Mouse (Mus musculus) testis, postnatal 10 days (tissue): ENCODE results near the gene Alcam.

ENCODE experiments used
- DNase-seq: peaks from one replicate; pipeline ENCODE4 v3.0.0; 2021; ENCODE audit warnings: low spot score

Gene Alcam

DNA sequence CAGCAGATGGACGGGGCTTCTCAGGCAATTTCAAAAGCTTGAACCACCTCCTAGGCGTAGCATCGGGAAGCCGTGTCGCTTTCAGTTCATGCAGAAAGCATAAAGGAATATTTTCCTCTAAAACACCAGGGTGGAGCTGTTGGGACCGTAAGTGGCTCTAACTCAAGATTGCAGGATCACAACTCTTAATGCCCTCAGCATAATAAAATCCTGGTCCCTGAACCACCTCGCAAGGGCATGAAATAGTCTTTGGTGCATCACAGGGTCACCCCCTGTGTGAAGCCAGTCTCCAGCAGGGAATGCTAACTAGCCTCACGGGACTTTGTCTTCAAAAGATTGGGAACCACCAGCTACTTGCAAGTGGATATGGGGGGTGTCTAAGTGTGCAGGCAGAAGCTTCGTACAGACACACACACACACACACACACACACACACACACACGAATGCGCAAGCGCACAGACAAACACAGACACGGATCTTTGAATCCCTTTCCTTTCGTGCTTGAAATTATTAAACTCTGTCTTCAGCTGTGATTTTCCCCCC is at the start of gene Alcam:
TSS of gene Alcam (minus strand) at position 104 of the 544 bp plus-strand sequence.
- peak; percentile 62 for DNase-seq

DNA sequence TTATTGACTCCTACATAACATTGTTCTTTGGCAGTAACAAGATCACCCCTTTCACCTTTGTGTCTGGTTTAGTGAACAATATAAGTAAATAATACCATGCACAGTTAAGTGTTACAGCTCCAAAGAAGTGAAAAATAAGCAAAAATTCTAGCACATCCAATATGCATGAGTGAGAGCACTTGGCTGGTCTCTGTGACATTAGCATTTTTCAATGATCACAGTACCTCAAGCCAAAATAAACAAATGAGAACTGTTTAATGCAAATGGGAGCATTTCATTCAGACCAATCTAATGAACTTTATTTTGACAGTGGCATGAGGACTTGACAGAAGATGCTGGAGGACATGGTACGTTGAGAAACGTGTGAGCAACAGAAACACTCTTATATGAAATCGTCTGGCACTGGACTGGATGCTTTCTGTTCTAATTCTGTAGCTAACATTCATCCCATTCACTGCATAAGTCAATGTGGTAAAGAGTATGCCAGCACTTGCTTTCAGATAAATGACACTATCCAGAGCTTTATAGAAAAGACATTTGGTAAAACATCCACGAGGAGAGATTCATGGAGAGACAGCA is 45.0 kb upstream of the Alcam start:
- DNase-seq: no peak

DNA sequence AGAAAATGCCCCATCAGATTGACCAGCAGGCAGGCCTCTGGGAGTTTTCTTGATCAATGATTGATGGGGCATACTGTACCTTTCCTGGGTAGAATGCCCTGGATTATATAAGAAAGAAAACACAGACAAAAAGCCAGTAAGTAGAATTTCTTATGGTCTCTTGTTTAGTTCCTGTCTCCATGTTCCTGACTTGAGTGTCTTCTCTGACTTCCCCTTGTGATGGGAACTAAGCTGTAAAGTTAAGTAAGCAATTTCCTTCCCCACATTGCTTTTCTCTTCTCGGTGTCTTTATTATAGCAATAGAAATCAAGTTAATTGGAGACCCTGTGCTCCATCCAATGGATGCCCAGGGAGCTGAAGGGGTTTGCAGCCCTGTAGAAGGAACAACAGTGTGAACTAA is 36.7 kb upstream of the Alcam start:
- DNase-seq: no peak

DNA sequence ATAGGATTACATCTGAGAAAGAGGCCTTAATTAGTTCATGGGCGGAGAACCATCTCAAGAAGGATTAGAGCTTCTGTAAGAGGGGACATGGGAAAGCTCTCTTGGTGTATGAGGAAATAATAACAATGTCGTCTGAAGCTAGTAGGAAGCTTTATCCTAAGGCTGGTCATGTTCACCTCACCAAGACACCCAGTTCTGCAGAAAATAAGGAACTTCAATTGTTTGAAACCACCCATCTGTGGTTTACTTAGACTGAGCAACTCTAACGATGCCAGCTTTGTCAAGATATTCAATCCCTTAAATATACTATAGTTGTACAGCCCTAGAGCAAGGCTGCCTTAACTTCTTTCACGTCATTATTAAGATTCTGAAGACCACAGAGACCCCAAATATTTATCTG is 20.4 kb upstream of the Alcam start:
- DNase-seq: no peak

DNA sequence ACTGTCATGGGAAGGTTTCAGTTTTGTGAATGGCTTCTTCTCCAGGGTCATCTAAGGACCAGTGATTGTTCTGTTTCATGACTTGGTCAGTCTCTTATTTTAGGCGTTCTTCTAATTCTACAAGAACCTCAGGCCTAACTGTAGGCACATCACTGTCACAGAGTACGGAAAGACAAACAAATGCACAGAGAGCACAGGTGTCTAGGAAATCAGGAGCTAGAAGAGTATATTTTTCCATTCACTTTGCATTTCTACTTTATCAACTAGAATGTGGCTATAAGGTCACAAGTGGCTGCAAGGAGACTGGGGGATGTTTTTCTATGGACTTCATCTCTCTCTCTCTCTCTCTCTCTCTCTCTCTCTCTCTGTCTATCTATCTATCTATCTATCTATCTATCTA is 19.2 kb upstream of the Alcam start:
- no peak for DNase-seq

DNA sequence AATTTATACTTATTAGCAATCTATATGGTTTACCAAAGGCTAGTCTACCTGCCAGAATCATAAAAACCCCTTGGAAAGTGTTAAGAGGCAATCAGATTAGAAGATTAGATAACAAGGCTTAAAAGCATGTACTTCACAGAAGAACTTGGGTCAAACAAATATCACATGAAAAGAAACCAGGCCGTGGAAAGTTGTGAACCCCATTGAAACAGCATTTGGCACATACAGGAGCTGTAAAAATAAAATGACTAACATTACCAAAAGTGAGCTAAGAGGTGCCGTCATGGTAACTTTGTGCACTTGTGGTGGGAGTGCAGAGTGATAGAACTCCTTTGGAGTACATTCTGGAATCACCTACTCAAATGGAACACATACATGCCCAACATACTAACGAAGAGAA is 18.8 kb upstream of the Alcam start:
- DNase-seq: no peak

DNA sequence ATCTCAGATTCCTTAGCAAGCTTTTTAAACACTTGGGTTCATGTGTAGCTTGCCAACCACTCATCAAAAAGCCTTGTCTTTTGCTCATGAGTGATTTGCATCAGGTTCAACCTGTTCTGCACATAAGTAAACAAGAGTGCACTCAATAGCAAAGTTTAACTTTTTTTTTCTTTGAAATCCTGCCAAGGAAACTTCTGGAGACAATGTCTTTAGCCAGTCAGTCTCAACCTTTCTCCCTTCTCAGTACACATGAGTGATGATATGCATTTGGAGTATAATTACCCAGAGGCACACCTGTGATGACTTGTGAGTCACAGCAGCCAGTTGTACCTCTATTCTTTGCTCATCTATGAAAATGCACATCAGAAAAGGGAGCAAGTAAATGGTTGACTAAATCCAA is 18.2 kb upstream of the Alcam start:
- no peak for DNase-seq

DNA sequence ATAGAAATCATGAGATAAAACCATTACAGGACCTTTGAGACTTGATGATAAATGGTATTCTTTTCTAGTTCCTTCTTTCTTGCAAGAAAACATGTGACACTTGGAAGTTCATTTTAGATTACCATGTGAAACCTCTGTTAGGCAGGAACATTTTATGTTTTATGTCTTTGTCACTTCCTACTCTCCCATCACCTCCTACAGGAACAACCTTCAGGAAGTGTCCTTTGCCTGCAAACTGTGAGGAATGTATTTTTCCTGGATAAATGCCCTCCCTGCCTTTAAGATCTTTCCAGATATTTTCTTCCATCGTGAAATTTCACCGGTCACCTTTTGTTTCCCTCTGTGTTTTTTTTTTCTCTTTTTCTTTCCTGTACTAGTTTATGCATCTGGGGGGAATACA is 17.0 kb upstream of the Alcam start:
- DNase-seq: no peak

DNA sequence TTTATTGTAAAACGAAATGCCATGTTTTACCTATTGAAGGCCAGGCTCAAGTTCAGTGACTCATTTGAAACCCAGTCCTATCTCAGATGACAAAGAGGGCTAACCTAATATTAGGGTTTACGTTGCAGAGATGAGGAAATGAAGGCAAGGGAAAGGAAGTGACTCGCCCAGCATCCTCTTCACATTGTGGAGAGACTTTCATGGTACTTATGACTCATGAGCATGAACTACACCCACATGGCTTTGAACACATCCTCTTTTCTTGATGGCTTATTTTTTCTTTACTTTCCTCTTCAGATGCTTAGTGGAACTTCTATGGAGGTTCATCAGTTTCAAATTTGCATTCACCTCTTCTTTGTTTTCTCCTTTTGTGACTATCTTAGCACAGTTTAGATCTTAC is 16.4 kb upstream of the Alcam start:
- DNase-seq: no peak

DNA sequence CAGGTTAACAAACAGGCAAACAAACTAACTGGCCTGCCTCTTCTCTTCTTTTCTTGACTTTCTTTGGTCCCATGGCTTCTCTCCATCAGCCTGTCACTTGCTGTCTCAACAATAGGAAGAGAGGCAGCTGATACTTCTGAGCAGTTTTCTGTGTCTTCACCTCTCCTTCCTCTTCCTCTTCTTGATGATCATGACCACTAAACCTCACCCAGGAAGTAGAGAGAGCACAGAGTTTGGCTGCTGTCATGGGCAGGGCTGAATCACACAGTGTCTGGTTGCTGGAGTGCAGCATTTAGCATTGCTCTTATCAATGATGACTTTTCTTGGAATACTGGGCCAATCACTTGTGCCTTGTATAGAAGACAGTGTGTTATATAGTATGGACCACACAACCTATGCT is 14.6 kb upstream of the Alcam start:
- no peak for DNase-seq

DNA sequence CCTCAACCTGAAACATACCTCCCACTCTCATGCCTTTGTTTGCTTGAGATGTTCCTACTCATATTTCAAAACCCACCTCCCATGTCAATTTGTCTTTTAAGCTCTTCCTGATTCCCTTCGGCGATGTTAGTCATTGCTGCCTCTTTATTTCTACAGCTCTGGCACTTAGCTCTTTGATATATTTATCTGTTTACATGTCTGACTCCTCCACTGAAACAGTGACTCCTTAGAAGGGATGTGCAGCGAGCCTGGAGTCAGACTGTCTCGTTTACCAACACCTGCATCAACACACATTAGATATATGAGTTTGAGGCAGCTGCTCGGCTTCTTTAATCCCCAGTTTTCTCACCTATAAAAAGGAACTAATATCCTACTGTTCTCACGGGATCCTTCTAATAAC is 12.9 kb upstream of the Alcam start:
- DNase-seq: no peak

DNA sequence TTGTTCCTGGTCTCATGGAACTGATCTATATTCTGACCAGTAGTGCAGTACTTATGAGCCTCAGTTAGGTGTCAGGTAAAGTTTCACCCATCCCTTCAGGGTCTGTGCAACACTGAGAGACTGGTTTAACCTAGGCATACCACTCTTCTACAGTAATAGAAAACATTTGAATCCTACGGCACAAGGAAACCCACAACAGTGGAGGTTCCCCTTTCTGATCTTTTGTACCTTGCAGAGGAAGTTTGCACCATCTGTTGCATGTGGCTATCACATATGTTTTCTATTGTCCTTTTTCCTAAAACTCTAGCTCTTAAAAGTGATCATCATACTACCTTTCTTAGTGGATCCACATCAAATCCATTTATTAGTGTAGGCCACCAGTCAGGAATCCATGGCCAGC is 10.7 kb upstream of the Alcam start:
- DNase-seq: no peak

DNA sequence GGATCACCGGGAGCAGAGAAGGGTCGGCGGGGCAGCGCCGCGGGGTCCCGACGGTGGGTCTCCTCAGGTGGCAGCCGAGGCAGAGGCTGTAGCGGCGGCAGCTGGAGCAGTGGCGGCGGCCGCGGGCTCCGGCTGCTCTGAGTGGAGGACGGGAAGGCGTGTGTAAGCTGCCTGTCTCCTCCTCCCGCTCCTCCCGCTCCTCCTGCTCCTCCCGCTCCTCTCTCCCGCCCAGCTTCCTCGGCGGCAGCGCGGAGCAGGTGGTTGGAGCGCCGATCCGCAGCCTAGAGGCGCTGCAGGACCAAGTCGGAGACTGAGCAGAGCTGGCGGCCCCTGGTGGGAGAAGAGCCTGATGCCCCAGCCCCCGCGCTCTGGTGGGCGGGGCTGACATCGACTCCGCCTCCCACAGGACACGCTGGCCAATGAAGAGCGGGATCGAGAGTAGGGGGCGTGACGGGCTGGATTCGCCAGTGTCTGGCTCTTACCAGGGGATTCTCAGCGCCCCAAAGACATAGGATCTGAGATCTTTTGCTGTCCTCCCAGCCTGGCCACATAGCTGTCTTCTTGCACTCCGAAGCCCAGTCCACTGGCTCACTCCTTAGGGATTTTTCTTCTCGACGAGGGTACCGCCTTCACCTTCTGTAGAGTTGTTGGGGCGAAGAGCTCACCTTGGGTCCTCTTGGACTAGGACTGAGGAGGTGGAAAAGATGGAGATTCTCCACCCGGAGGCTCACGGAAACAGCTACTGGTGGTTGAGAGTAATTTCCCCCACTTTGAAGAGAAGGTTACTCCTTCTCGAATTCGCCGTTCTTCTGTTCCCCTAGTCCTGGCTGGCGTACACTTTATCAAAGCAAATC is 785 bp downstream of the Alcam start:
- DNase-seq: peak; percentile 99

DNA sequence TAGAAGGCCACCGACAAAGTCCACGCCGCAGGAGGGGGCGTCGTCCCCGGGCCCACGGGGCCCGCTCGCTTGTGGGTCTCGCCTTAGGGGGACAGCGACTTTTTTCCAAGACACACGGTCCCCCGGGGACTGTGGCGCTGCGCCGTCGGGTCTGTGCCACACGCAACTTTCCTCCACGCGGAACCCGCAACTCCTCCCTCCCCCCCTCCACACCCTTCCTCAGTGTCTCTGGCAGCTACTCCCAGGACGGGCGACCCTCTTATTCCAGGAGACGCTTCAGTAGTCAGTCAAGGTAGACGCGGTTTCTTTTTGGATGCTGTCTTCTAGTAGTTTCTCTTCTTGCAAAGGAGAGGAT is 1.4 kb downstream of the Alcam start:
- peak; percentile 53 for DNase-seq

DNA sequence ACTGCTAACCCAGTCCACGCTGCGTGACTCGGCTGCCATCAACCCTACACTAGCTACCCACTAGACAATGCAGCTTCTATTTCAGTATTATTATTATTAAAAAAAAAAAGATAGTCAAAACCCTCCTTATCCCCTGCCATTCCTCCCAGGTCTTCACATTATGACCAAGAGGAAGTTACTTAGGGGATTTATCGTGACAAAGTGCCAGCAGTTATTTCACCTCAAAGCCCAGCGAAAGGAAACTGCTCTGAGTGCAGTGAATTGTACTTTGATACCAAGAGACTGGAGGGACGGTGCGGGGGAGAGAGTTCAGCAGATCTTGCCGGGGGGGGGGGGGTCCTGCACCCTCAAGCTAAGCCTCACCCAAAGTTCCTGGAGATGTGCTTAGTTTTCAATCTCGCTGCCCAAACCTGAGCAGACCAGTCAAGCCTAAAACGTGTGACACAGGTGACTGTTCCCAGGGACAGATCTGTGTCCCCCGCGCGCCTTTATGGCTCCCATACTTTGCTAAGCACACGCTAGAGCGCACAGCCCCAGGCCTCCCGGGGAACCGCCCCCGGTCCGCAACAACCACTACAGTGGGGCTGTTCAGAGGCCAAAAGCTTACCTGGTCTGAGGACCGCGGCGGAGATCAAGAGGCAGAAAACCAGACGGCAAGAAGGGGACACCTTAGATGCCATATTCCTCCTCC is 1.9 kb downstream of the Alcam start:
- DNase-seq: no peak

DNA sequence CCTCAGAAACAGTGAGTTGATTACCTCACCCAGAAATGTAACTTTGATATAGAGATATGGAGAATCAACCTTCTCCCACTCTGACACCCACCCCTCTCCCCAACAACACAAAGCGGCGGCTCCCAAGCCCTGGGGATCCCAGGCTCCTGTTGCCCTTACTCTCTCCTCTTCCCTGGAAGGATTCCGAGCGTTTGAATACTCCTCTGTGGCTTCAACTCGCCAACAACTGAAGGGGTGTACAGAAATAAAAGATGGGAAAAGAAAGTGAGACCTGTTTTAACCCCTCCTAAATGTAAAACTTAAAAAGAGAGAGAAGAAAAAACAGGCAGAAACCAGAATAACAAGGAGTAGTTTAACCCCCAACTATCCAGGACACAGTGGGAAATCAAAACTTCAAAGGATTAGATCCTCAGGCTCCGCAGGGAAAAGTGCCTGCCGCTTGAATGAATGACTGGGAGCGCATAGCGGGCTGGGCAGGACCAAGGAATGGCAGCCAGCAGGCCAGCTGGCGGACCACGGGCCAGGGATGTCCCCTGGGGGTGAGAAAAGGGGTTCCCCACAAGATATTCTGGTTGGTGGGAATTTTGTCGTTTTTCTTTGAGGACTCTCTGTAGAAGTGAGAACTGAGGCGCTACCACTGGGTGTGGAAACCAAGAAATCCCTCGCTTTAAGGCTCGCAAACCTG is 2.6 kb downstream of the Alcam start:
- DNase-seq: peak; percentile 51

DNA sequence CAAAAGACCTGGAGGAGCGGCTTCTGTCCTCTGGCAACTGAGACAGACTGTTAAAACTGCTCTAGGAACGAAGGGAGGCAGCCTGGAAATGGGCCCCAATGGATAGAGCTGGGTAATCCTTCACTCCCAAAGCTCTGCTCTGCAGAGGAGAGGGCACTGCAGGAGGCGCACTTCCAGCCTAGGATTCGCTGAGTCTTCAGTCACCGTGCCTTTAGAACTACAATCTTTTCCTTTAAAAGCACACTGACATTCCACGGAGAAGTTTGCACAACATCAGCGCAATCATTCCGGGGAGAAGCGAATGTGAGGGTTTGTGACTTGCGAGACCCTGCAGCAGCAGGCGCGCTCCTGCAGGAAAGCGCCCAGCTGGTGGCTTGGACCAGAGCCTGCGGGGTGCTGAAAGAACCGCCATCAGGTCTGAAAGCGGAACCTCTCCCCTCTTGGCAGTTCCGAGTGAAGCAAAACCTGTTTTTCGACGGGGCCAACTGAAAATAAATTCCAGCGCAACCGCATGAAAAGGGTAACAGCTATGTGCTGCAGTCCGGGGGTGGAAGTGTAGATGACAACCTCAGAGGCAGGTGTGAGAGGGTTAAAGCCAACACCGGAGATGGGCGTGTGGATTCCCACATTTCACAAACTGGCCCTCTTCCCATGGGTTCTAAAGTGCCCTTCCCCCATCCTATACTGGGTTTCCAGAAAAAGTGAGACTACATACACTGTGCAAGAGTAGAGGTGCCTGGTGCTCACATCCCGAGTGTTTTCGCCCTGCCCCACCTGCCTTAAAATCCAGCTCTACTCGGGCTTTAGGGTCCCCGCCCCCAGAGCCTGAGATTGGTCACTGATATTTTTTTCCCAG is 3.4 kb downstream of the Alcam start:
- peak; percentile 67 for DNase-seq

DNA sequence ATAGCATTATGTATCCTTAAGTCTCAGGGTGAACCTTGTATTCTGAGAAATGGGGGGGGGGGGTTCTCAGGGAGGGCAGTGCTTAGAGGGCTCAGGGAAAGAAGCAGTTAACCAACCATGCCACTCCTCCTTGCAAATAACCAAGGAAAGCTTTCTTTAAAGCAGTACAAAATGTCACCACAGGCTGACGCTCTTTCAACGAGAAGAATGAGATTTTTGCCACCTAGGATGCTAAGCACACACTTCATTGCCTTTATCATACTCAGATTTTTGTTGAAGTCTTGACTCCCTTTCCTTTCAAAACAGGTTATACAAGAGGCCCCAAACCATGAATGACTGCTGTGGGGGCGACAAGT is 4.0 kb downstream of the Alcam start:
- DNase-seq: no peak

DNA sequence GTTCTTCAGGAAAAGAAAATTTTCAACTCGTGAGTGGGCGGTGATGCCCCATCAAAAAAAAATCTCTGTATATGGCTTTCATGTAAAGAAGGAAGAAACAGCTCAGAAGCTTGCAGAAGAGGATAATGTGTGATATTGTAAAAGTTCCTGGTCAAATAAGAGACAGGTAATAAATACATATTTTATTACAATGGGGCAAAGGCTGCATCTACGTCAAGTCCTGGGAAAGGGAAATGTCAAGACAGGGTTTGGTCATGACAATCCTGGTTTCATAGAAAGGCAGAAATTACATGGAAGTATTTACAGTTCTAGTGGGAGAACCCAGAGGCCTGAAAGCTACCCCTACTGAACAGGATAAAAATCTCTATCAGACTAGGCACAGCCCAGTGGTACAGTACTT is 7.9 kb downstream of the Alcam start:
- DNase-seq: no peak

DNA sequence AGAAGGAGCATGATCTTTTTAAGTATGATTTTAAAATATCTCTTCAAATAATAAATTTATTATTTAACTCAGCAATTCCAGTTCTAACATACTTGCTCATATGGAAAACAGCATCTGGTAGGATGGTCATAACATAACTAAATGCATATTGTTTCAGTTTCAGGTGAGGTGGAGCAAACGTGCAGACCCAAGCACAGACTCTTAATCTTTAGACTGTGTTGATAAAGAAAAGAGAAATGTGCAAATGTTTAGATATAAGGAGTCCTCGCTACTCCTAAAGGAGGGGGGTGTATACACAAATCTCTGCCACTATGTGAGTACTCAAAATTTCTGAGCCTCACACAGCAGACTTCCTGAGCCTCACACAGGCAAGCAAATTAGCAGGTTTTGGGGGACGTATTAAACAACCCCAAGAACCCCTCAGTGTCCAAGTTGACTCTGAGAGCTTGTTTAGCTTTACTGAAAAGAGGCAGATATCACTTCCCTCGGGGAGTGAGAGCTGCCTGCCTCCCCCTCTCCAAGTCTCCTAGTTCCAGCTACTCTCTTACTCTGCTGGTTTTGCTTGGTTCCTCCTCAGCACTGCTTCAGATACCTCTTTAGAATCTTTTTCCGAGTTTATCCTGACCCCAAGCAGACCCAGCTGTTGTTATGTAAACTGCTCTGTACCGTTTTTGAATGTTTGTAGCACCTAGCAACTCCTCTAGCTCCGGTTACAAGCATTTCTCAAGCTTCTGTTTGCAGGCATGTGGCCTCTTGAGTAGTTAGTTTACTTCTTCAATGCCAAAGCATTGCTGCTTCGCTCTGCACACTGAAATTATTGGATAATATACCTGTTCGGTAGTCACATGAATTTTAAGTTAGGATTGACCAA is 10.0 kb downstream of the Alcam start:
- no peak for DNase-seq

DNA sequence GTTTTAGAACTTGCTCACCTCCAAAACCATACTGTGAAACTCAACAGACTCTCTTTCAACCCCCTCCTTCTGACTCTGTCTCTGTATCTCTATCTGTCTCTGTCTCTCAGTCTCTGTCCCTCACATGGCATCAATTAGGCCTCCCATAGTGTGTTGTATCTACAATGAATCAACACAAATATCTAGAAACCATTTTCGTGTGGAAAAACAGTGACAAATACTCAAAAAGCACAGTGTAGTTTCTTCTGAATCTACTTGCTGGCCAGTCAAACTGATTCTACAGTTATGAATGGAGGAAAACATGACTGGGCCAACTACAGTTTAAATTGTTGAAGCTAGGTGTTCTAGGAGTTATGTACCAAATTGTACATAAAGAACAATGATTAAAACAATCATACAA is 10.8 kb downstream of the Alcam start:
- no peak for DNase-seq
